Mouse (Mus musculus): ENCODE measurements around the gene Mfng. TPM values are rescaled to one million over a fixed set of nuclear protein-coding genes. Genes with fewer than 3 reads are reported as not detected.
A peak's percentile ranks its signal among the peaks of the same experiment; 100 is the strongest.

The Mfng gene
- total RNA-seq (2015) = 8.8 and 9.8 TPM in 2 replicates
- total RNA-seq (2017) = 5.7 and 5.8 TPM in 2 replicates

DNA sequence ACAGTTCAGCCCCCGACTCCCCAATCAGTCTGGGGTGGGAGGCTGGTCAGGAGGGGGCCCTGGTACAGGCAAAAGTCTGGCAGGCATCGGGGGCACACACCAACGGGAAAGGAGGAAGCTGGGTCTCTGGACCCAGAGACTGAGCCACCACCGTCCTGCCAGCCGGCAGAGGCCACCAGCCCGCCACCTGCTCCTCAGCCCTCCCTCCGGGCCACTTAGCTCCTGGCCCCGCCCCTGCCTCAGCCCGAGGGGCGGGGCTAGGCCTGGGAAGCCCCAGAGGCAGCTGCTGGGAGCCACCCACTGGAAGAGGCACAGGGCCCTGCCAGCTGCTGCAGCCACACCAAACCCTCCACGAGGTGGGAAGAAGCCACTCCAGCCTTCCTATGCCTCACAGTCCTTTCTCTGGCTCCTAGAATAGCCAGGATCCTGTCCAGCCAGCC lies at the start of gene Mfng:
Gene Mfng, minus strand, starts transcription at position 186 of the 440 bp plus-strand sequence.
- peak; percentile 87 for ATAC-seq (ENCODE audit: poor library complexity, severe bottlenecking)

DNA sequence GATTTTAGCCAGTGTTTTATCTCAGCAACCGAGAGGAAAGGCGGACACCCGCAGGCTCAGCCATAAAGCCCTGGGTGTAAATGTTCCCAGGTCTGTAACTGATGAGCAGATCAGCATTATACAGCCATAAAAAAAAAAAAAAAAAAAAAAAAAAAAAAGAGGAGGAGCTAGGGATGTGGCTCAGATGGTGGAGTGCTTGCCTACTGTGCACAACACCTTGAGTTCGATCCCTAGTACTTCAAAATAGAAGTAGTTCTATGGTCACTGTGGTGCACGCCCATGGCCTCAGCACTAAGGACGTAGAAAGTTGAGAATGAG lies 42.8 kb upstream of the Mfng start:
- ATAC-seq (ENCODE audit: poor library complexity, severe bottlenecking) = peak; percentile 11; the same call in 1 of the 2 replicates

GRCm38 (mm10) chr15:78815314-78816073 lies 42.2 kb upstream of the Mfng start:
- peak; percentile 85 for ATAC-seq (ENCODE audit: poor library complexity, severe bottlenecking)

GRCm38 (mm10) chr15:78813603-78814002 lies 40.3 kb upstream of the Mfng start:
- ATAC-seq (ENCODE audit: poor library complexity, severe bottlenecking) = no peak

DNA sequence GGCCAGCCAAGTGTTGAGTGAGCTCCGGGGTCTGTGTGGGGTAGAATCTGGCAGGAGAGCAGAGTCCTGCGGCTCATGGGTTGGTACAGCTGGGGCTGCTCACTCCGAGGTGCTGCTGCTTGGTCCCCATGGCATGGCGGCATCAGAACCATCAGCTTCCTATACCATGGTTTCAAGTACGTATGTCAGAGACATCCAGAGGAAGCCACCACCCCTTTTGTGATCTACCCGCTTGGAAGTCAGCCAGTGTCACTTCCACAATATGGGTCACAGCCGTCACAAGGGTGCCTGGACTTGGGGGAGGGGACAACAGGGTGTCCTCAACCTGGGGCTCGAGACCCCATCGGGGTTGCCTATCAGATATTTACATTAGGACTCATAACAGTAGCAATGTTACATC lies 36.9 kb upstream of the Mfng start:
- ATAC-seq (ENCODE audit: poor library complexity, severe bottlenecking) = peak; percentile 76

- ATAC-seq (ENCODE audit: poor library complexity, severe bottlenecking) = peak; percentile 76
Observed at GRCm38 (mm10) chr15:78809739-78810138, 36.5 kb upstream of the Mfng start.

GRCm38 (mm10) chr15:78808980-78809379 lies 35.7 kb upstream of the Mfng start:
- no peak for ATAC-seq (ENCODE audit: poor library complexity, severe bottlenecking)

DNA sequence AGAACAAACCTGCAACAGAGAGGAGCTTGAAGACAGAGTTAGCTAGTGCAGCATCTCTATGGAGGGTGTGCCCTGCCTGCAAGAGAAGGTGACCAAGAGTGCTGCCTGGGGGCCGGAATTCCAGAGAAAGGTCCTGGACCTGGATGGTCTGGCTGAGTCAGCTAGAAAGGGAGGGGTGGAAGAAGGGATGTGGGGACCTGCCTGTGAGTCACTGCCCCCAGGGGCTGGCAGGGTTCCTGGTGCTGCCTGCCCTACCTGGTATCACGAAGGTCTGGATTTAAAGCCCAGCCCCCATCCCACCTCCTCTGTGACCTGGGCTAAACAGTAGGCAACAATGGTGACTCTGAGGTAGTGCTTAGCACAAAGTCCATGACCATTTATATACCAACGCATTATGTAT lies 33.9 kb upstream of the Mfng start:
- no peak for ATAC-seq (ENCODE audit: poor library complexity, severe bottlenecking)

GRCm38 (mm10) chr15:78806614-78807013 lies 33.3 kb upstream of the Mfng start:
- ATAC-seq (ENCODE audit: poor library complexity, severe bottlenecking) = no peak

GRCm38 (mm10) chr15:78805351-78805750 lies 32.1 kb upstream of the Mfng start:
- ATAC-seq (ENCODE audit: poor library complexity, severe bottlenecking) = no peak

DNA sequence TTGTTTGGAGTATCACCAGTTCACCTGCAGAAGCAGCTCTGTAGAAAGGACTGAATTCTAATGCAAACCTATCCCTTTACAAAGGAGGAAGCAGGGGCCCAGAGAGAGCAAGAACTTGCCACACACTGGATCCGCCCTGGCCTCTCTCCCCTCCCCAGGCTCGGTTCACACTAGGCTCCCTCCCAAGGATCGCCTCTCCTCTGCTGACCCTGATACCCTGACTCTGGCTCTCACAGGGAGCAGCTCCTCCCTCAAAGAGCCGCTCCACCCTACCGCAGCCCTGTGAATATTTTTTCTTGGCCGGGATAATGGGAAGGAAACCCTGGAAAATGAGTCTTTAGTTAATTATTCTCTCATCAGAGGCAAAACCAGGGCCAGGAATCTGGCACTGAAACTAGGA lies 31.1 kb upstream of the Mfng start:
- ATAC-seq (ENCODE audit: poor library complexity, severe bottlenecking) = peak; percentile 62

DNA sequence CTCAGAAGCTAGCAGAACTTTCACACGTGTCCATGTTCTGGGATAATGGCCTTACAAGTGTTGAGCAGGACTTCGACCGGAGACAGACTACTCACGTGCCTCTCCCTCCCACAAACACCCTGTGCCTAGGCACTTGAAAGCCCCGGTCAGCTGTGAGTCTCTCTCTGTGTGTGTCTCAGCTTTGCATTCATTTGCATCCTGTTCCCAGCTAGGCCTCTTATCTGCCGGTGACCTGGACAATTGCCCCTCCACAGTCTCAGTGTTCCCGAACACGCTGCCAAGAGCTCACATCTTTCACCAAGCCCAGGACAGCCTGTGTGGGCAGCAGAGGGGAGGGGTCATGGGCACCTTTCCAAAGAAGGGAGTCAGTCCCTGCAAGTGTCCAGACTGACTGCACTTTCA lies 30.2 kb upstream of the Mfng start:
- no peak for ATAC-seq (ENCODE audit: poor library complexity, severe bottlenecking)

DNA sequence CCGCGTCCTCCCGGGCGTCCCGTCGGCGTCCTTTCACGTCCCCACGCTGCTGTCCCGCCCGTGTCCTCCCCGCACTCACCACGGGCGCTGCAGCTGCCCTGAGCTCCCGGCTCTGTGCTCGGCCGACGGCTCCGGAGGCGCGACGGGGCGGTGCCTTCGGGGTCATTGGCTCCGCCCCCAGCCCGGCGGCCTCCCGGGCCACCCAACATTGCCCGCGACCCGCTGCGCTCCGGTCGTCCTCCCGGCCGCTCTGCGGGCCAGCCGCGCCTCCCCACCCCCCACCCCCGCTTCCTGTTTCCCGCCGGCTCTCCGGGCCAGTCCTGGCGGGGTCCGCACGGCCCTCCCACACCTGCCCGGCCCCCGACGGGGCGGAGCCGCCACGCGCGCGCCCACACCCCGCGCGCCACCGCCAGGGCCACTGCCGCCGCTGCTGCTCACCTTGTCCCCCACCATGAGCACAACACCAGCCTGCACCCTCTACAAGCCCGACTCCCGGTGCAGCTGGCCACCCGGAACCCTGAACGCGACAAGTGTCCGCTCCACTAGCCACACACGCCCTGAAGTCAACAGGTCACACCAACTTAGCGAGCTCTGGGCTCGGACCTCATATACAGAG lies 29.6 kb upstream of the Mfng start, which contains the start of gene Card10:
Gene Card10, minus strand, starts transcription at position 267 of the 616 bp plus-strand sequence.
- ATAC-seq (ENCODE audit: poor library complexity, severe bottlenecking) = peak; percentile 78

- ATAC-seq (ENCODE audit: poor library complexity, severe bottlenecking) = peak; percentile 28; the same call in 1 of the 2 replicates
Observed at GRCm38 (mm10) chr15:78801971-78802741, 28.9 kb upstream of the Mfng start.

GRCm38 (mm10) chr15:78801571-78801970 lies 28.3 kb upstream of the Mfng start:
- no peak for ATAC-seq (ENCODE audit: poor library complexity, severe bottlenecking)

DNA sequence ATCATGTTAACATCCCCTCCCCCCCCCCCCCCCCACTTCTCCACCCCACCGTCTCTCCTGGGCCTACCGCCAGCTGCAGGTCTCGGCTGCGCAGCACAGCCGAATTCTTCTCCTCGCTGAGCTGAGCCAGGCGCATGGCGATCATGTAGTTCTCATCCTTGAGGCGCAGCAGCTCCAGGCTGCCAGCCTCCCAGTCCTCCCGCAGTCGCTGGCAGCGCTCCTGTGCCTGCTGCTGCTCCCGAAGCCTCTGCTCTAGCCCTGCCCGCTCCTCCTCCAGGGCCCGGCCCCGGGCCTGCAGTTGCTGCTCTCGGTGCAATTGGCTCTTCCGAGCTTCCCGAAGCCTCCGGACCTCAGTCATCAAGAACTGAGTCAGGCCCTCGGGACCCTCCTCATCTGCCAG lies 25.8 kb upstream of the Mfng start:
- ATAC-seq (ENCODE audit: poor library complexity, severe bottlenecking) = no peak

DNA sequence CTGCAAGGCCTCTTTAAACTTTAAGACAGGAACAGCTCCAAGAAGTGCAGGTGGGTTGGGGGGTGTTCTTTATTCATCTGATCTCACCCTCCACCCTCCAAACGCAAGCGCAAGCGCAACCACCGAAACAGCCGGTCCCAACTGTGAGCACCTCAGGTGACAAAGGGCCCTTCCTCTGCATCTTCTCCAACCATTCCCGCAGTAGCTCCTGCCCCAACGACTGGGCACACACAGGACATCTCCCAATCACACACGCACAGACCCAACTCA lies 23.7 kb upstream of the Mfng start:
- ATAC-seq (ENCODE audit: poor library complexity, severe bottlenecking) = no peak

DNA sequence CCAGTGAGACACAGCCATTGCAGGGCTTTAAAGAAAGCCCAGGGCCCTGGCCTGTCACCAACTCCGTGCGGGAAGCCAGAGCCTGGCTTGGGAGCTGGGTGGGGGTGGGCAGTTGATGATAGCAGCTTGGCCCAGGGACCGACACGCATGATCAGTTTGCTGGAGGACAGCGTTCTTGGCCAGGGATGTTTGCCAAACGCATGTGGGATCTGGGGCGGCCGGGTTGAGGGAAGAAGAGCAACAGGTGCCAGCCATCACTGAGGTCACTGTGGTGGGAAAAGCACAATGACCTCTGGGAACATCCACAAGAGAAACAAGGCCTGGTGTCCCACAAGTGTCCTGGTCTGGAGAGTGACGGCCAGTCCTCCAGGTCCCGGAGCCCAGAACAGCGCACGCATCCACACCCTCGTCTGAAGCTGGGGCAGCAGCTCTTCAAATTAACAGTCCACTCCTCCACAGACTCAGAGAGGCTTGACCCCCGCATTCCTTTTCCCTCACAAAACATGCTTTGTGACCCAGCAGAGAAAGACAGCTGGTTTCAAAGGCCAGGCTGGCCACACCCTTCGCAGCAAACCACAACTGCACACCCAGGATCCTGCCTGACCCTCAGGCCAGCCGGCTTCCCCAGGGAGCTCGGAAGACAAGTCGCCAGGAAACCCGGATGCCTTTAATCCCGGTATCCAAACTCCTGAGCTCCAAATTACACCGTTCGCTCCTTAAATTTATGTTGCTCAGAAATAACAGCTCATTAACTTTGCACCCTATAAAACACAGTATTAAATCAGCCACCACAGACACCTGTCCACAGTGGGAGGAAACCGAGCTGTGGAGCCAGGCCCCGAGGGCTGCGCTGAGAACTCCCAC lies 23.2 kb upstream of the Mfng start:
- ATAC-seq (ENCODE audit: poor library complexity, severe bottlenecking) = no peak

GRCm38 (mm10) chr15:78790990-78791389 lies 17.7 kb upstream of the Mfng start:
- ATAC-seq (ENCODE audit: poor library complexity, severe bottlenecking) = no peak

DNA sequence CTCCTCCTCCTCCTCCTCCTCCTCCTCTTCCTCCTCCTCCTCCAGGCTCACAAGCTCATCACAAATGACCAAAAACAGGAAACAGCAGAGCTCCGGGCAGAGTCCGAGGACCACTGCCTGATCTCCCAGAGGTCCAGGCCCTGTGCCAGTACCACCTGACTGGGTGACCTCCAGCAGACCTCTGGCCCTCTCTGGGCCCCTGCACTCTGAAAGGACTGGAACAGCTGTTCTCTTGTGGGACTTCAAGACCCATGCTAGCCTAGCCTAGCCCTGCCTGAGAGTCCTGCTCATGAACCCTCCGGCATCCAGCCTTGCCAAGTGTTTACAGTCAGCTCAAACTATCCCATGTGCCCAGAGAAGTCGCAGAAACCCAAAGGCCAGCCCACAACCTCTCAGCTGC lies 17.2 kb upstream of the Mfng start:
- ATAC-seq (ENCODE audit: poor library complexity, severe bottlenecking) = no peak

DNA sequence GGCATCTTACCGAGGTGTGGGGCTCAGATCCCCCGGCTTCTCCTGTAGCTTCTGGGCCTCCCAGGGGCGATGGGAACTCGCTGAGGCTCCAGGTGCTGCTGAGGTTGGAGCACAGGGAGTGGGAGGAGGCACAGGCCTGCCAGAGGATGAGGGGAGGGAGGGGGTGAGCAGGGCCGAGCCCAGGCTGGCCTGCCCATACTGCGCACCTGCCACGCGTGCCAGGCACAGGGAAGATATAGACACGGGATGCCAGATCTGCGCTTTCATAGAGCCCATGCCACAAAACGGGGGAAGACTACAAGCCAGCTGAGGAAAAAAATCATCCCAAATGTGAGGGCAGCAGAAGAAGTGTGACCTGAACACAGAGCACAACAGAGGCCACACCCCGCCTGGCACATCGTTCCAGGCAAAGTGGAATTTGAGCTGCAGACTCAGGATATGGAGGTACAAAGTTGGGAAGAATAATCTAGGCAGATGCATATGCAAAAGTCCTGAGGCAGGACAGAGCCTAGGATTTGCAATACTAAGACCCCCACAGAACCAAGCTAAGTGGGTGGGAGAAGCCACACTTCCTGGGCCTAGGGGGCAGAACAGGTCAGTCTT lies 16.5 kb upstream of the Mfng start:
- no peak for ATAC-seq (ENCODE audit: poor library complexity, severe bottlenecking)
